Mouse (Mus musculus): ENCODE measurements around the gene Nos1.

DNA sequence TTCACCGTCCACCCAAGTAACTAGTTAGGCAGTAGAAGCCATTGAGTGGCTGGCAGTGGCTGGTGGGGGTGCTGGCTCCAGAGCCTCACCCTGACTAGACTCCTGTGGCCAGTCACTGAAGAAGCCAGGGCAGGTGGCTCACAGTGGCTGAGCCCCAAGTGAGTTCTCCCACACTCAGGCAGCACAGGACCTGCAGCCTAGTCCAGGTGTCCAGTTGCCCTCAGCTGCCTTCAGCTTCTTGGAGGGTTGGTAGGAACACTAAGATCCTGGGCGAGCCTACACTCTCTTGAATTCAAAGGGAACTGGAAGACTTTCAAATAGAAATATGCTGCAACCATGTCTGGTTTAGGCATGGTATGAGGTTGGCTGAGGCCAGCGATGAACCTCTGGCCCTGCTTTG, 207.1 kb downstream of the Nos1 start:
- TF ChIP-seq GATA1 (IDR thresholded peaks at IDR 0.05; ENCODE audit: borderline replicate concordance, low read length) (no peak), FLI1 (IDR thresholded peaks at IDR 0.05; ENCODE audit: low read length) (no peak)

Data from megakaryocyte, embryonic 14.5 days (primary cell).